Mouse (Mus musculus): ENCODE results near the gene Rpl10. TPM values are rescaled to one million over a fixed set of nuclear protein-coding genes. Genes with fewer than 3 reads are reported as not detected.
A peak's percentile ranks its signal among the peaks of the same experiment; 100 is the strongest.

The Rpl10 gene
- total RNA-seq (2021), result 100 to 1,000 TPM; 137 to 175 TPM
- long read RNA-seq, experiment 1, partial matches to known transcripts, result 3 of 10 reads
- long read RNA-seq, experiment 1, other reads (novel, unspliced or antisense), result 1 of 10 reads
- long read RNA-seq, experiment 2, partial matches to known transcripts, result 3 of 14 reads
- long read RNA-seq, experiment 2, other reads (novel, unspliced or antisense), result 5 of 14 reads

DNA sequence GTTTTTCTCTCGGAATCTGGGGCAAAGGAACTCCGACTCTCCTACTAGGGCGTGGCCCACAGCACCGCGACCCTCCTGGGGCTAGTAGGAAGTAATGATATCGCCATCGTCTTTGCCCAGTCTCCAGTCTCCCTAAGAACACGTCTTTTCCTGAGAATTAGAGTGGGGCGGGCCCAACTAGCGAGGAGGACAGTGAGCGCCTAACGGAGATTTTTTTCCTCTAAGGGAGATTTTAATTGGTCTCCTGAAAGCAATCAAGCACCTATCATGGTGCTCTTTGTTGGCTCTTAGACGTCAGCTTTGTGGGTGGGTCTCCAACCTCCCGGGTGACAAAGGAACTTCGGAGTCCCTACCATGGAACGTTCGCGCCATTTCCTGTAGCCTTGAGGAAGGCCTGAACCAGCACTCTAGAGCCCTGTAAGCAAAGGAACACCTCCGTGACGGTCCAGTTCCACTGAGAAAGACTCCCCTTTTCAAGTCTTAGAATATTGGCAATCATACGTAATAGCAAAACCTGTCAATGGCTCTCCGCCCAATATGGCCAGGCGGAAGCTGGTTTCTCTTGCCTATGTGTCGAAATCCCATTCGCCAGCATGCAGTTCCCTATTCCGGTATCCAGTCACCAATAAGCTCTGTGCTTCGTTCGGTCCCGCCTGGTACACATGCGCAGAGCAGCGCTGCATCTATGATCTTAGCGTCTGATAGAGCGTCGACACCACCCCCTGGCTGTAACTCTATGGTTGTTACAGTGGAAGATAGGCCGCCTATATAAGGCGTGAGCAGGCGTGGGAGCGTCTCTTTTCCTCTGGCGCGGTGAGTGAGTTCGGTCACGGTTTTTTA lies at the start of gene Rpl10:
Rpl10 (plus strand) TSS at position 751 of the 840 bp plus-strand sequence.
- Histone ChIP-seq H3K27ac (peak within 1 kb of the TSS; percentile 99), H3K4me3 (peak within 1 kb of the TSS; percentile 82)
- peak; percentile 86 to 95 for DNase-seq (ENCODE audit: low spot score in 2 of 2)
- peak; percentile 66 for TF ChIP-seq CTCF (conservative IDR thresholded peaks at IDR 0.05)

DNA sequence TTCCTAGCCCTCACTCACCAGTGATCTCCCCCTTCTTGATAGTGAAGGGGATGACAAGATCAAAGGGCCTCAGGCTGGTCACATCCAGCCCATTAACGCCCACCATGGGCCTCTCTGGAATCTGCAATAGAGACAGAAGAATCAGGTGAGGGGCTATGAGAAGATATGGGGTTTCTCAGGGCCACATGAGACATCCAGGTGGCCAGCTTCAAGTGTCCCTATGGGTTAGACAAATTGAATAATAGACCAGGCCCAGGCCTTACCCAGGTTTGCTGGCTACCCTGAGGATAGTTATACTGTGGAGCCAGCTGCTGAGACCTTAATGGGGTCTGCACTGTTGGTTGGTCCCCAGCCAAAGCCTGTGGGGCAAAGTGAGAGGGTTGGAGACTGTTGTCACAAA lies 40.6 kb upstream of the Rpl10 start:
- H3K27ac ChIP-seq, result no peak overlapping the region
- H3K4me3 ChIP-seq, result no peak overlapping the region
- TF ChIP-seq CTCF (conservative IDR thresholded peaks at IDR 0.05), result no peak
- no peak for DNase-seq (ENCODE audit: low spot score in 2 of 2)

DNA sequence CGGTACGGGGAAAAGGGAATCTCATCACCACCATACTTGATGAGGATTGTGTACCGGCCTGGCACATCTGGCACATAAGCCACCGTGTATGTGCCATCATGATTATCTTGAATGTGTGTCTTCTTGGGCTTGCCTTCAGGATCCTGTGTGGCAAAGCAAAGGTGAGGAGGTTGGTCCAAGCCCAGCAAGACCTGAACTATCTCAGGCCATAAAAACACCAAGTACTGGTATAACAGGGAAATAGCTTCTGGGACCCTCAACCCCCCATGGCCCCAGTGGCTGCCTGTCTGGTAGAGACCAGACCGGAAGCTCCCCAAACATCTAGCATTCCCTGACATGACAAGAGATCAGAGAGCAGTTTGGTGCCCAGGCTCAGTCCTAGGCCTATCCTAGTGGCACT lies 37.4 kb upstream of the Rpl10 start:
- no peak overlapping the region for H3K27ac ChIP-seq
- no peak for DNase-seq (ENCODE audit: low spot score in 2 of 2)
- no peak for TF ChIP-seq CTCF (conservative IDR thresholded peaks at IDR 0.05)
- H3K4me3 ChIP-seq, result no peak overlapping the region

DNA sequence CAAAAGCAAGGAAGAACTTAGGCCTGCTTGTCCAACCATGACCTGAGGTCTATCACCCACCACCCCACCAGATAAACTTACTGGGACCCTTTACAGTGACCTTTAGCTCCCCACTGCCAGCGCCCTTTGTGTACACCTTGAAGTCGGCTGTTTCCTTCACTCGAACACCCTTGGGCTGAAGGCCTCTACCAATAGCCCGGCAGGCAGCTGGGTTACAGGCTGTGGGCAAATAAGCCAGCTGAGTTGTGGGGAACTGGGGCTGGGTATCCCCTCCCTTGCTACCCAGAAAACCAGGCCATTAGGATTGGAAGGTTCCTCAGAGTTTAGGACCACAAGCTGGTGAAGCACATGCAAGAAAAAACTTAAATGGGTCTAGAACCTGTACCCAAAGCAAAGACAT lies 30.3 kb upstream of the Rpl10 start:
- DNase-seq (ENCODE audit: low spot score in 2 of 2), result no peak
- Histone ChIP-seq H3K4me3 (no peak overlapping the region), H3K27ac (no peak overlapping the region)
- no peak for TF ChIP-seq CTCF (conservative IDR thresholded peaks at IDR 0.05)

DNA sequence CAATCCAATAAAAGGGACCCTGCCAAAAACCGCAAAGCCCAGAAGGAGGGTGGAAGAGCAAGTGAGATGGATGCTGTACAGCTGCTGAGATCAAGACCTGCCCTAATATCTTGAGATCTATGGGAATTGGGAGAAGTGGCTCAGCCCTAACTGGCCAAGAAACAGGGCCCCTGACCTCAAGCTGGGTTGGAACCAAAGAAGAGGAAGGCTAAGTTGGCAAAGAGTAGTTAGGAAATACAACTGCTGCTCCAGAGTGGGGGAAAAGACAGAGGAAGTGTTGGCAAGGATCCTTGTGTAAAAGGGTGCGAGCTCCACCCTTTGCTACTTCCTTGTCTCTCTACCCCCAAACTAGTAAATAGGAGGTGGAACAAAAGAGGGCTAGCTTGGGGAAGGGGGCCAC lies 27.2 kb upstream of the Rpl10 start:
- Histone ChIP-seq H3K27ac (no peak overlapping the region), H3K4me3 (no peak overlapping the region)
- no peak for TF ChIP-seq CTCF (conservative IDR thresholded peaks at IDR 0.05)
- DNase-seq (ENCODE audit: low spot score in 2 of 2), result no peak

DNA sequence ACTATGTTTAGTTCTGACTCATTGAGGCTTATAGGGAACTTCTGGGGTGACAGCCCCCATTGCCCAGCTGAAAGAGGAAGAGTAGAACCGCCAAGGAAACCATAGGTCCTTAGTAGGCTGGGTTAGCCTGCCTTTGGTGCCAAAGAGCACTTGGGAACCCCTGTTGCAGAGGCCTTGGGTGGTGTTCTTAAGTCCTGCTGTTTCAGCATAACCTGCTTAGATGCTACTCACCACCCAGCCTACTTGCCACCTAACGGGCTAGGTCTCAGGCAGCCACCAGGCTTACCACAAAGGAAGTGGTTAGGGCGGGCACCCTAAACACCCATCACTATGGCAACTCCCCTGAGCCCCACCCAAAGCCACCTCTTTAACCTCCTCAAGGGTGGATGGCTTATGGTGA lies 26.8 kb upstream of the Rpl10 start:
- Histone ChIP-seq H3K27ac (0 out of 2 replicates have a peak overlapping the region, but pooled peaks have one; percentile 3), H3K4me3 (no peak overlapping the region; the same call in 1 of the 2 replicates)
- DNase-seq (ENCODE audit: low spot score in 2 of 2), result no peak
- TF ChIP-seq CTCF (conservative IDR thresholded peaks at IDR 0.05), result no peak

DNA sequence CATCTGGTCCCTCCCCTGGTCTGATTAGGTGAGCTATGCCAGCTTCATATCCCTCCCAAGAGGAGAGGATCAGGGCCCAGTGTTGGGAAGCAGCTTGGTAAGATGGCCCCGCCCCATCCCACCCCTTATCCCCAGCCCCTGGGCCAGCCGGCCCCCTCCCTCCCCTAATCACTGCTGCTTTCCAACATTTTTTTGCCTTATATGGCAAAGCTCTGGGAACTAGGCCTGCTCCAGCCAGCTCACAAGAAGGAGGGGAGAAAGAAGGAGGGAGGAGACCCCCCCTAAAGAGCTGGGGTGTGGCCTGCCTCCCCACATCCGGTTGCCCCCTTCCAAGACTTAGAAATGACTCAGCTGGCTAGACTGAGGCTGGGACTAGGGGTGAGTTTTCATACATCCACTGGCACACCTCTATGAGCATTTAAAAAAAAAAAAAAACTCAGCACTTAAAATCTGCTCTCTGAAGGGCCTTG lies 26.0 kb upstream of the Rpl10 start:
- H3K27ac ChIP-seq, result peak overlapping the region; percentile 86; the same call in 1 of the 2 replicates
- peak overlapping the region; percentile 70; the same call in 1 of the 2 replicates for H3K4me3 ChIP-seq
- TF ChIP-seq CTCF (conservative IDR thresholded peaks at IDR 0.05), result no peak
- peak in 1 of 2 experiments; percentile 16 for DNase-seq (ENCODE audit: low spot score in 2 of 2)

DNA sequence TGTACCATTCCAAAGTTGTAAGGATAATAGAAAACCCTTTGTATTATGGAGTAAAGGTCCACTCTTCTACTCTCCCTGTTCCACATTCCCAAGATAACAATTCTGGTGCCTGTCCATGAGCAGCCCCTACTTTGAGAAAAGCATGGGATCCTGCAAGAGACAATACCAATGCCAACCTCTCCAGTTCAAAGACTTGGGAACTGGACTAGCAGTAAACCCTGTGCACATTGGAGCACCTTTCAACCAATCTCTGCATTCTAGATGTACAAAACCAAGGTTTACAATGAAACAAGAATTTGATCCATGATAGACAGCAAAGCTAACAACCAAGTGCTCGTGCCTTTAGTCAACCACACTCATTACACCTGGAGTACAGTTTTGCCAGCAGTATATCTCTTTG lies 25.5 kb upstream of the Rpl10 start:
- Histone ChIP-seq H3K4me3 (peak overlapping the region; percentile 70), H3K27ac (peak overlapping the region; percentile 86)
- no peak for TF ChIP-seq CTCF (conservative IDR thresholded peaks at IDR 0.05)
- no peak for DNase-seq (ENCODE audit: low spot score in 2 of 2)

DNA sequence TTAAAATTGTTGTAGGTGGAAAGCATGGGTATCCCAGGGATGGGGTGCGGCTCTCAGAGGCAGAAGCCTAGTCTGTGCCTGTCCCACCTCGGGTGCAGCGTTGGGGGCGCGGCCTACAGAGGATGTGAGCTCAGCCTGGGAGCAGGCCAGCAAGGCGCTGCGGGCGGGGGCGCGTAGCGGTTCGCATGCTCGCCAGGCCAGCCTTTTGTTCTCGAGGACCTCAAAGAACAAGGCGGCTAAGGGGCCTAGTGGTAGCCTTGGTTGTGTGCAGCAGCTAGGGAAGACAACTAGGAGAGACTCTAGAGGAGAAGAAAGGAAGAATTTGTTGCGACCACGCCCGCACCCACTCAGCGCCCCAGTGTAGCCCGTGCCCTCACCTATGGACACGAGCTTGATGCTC lies 24.9 kb upstream of the Rpl10 start:
- DNase-seq (ENCODE audit: low spot score in 2 of 2), result peak; percentile 45 to 62
- H3K4me3 ChIP-seq, result peak overlapping the region; percentile 70
- peak overlapping the region; percentile 86 for H3K27ac ChIP-seq
- TF ChIP-seq CTCF (conservative IDR thresholded peaks at IDR 0.05), result no peak; the same call in 1 of the 2 replicates

DNA sequence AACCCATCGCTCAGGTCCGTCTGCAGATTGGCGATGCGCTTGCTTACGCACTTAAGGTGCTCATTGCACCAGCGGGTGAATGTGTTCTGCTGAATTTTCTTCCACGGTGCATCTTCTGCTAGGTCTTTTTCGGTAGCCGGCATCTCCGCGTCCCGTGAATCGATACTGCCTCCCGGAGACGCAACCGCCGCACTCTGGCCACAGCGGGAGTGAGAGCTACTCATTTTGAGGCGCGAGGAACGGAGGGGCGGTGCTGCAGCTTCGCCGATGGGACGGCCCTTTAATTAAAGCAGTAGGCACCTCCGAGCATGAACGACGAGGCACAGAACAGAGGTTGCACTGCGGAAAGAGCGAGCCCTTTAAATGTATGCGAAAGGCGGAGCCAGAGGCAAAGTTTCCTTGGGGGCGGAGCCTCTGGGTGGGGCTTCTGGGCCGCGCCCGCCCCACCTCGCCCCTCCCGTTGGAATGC lies 24.4 kb upstream of the Rpl10 start:
- no peak for TF ChIP-seq CTCF (conservative IDR thresholded peaks at IDR 0.05)
- H3K4me3 ChIP-seq, result peak overlapping the region; percentile 70
- peak overlapping the region; percentile 86 for H3K27ac ChIP-seq
- DNase-seq (ENCODE audit: low spot score in 2 of 2), result peak; percentile 76 to 90

DNA sequence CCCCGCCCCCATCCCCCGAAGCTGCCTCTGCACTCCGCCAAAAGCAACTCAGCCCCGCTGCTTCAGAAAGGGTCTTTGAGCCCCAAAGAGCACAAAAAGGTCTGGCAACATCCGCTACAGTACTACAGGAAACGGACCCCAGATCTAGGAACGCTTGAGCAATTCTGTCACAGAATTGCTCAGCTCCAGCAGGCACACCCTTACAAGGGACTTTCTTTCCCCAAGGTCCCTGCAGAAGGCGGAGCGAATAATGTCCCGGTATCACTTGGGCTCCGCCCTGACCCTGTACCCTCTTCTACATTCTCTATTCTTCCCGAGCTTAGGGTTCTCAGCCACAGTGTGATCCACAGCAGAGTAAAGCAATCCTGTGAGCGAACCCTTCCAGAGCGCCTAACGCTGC lies 23.9 kb upstream of the Rpl10 start:
- no peak for DNase-seq (ENCODE audit: low spot score in 2 of 2)
- peak overlapping the region; percentile 68 for H3K27ac ChIP-seq
- no peak for TF ChIP-seq CTCF (conservative IDR thresholded peaks at IDR 0.05)
- peak overlapping the region; percentile 70 for H3K4me3 ChIP-seq

DNA sequence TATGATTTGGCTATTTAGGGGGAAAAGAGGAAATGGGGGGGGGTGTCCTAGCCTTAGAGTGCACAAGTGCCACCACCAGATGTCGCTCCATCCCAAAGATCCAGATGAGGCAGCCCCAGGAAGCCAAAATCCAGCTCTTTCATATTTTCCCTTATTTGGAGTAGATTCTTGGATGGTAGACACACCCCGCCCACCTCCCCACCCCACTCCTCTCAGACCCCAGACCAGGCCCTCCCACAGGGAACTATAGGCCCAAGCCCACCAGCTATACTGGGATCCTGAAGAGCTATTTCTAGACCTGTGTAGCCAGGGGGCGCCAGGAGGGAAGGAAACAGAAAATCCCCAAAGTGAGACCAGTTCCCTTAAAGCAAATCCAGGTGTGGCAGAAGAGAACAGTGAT lies 22.0 kb upstream of the Rpl10 start:
- TF ChIP-seq CTCF (conservative IDR thresholded peaks at IDR 0.05), result peak; percentile 78
- H3K4me3 ChIP-seq, result peak overlapping the region; percentile 58; the same call in 1 of the 2 replicates
- peak in 1 of 2 experiments; percentile 37 for DNase-seq (ENCODE audit: low spot score in 2 of 2)
- H3K27ac ChIP-seq, result peak overlapping the region; percentile 80

DNA sequence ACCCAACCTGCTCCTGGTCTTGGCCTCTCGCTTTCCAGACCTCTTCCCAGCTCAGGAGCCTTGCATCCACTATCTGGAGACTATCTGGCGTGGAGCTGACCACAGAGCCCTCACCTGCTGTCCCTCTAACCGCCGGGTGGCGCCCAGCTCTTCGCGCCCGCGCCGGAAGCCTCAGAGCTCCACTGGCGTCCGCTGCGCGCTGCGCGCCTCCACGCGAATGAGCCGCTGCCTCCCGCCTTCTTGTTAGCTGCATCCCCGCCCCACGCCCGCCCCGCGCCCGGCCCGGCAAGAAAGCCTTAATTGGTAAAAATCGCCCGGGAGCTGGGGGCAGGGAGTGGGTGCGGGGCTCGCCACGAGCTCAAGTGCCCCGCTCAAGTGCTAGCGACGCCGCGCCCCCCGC lies 21.0 kb upstream of the Rpl10 start, which contains the start of gene Flna:
Flna (minus strand) TSS at position 206 of the 400 bp plus-strand sequence.
- H3K4me3 ChIP-seq, result peak within 1 kb of the TSS; percentile 58
- peak within 1 kb of the TSS; percentile 80 for H3K27ac ChIP-seq
- peak; percentile 51 to 55 for DNase-seq (ENCODE audit: low spot score in 2 of 2)
- peak; percentile 62 for TF ChIP-seq CTCF (conservative IDR thresholded peaks at IDR 0.05)

Measured in layer of hippocampus, adult 2 months (tissue).